Mouse (Mus musculus): Measurements from ENCODE around the gene Apex2. TPM values are rescaled to one million over a fixed set of nuclear protein-coding genes. Genes with fewer than 3 reads are reported as not detected.
A peak's percentile ranks its signal among the peaks of the same experiment; 100 is the strongest.

Gene Apex2
- polyA plus RNA-seq (2014; fragmentation: Nextera tagmentation; extraction: Ambion mirVana): 26.2 and 26.7 TPM in 2 replicates

DNA sequence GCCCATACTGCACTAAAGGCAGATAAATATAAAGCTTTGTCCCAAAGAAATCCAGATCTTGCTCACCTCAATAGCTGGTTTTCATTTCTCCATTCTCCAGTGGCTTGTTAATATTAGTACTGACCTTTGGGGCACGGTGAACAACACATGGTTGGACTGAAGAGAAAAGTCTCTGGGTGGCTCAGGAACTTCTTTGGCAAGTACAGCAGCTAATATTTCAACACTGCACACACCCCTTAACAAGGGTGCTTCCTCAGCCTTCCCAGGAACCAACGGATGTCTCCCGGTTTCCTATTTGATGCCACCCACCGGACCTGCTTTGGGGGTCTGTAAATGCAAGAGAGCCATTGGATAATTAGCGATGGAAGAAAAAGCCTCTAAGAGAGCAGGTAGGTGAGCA lies at the start of gene Apex2:
Gene Apex2 (minus strand): TSS at position 173 of the 400 bp plus-strand sequence.
- ATAC-seq (ENCODE audit: insufficient read depth) (no peak), DNase-seq (no peak)
- no peak for TF ChIP-seq CTCF (IDR thresholded peaks at IDR 0.05; ENCODE audit: low read depth)
- WGBS: 68% methylated on average over 5 of the region's 5 CpGs
- Histone ChIP-seq H3K4me3 (ENCODE audit: low read depth, low read length) (peak within 1 kb of the TSS; percentile 50), H3K9me3 (ENCODE audit: low read depth, low read length) (no peaks in the 10 kb centered on the region), H3K4me1 (ENCODE audit: insufficient read depth) (no peaks in the 10 kb centered on the region), H3K9ac (peak within 1 kb of the TSS; percentile 56; the same call in 1 of the 2 replicates), H3K27ac (ENCODE audit: low read depth) (no peak within 1 kb of the TSS), H3K4me2 (peak within 1 kb of the TSS; percentile 66), H3K36me3 (ENCODE audit: insufficient read depth) (peaks cover 10% of the 10 kb centered on the region; the same call in 1 of the 2 replicates), H3K27me3 (ENCODE audit: insufficient read depth, low read length) (no peaks in the 10 kb centered on the region)

DNA sequence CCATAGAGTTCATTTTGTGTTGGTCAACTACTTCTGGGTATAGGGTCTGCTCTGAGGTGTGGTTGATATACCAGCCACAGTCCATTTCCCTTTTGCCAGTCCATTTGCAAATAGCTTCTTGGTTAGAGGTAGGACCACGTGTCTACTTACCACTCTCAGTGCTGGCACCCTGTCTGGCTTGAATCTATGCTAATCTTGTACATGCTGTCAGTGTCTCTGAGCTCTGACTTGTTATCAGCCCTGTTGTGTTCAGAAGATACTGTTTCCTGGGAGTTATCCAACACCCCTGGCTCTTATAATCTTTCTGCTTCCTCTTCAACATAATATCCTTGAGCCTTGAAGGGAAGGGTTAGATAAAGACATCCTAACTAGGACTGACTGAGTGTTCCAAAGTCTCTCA lies 46.8 kb upstream of the Apex2 start:
- Histone ChIP-seq H3K27ac (ENCODE audit: low read depth) (no peak overlapping the region), H3K36me3 (ENCODE audit: insufficient read depth) (no peaks in the 10 kb centered on the region), H3K9me3 (ENCODE audit: low read depth, low read length) (no peaks in the 10 kb centered on the region), H3K4me3 (ENCODE audit: low read depth, low read length) (no peak overlapping the region), H3K4me2 (no peak overlapping the region), H3K27me3 (ENCODE audit: insufficient read depth, low read length) (no peaks in the 10 kb centered on the region), H3K9ac (no peak overlapping the region), H3K4me1 (ENCODE audit: insufficient read depth) (no peaks in the 10 kb centered on the region)
- no peak for ATAC-seq (ENCODE audit: insufficient read depth)
- no peak for DNase-seq
- 71% methylated on average over 1 of the region's 1 CpGs for WGBS
- TF ChIP-seq CTCF (IDR thresholded peaks at IDR 0.05; ENCODE audit: low read depth): no peak

DNA sequence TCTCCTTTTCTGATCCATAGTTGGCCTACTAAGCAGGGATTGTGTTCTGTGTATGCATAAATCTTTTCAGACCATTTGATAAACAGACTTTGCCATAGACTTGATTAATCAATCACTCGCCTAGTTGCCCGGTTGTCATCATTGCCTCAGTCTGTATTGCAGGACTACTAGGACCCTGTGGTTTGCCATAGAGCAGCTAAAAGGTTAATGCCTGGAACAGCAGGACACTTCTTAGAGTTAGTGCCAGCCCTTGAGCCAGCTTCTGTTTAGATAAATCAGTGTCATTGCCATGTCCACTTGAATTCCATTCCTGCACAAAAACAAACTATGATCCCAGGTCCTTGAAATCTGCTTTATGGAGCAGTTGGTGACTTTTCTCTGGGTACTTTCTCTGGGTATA lies 9.2 kb upstream of the Apex2 start:
- no peak for ATAC-seq (ENCODE audit: insufficient read depth)
- 86% methylated on average over 2 of the region's 2 CpGs for WGBS
- Histone ChIP-seq H3K36me3 (ENCODE audit: insufficient read depth) (no peaks in the 10 kb centered on the region), H3K27ac (ENCODE audit: low read depth) (no peak overlapping the region), H3K4me3 (ENCODE audit: low read depth, low read length) (no peak overlapping the region), H3K27me3 (ENCODE audit: insufficient read depth, low read length) (no peaks in the 10 kb centered on the region), H3K9ac (no peak overlapping the region), H3K4me1 (ENCODE audit: insufficient read depth) (no peaks in the 10 kb centered on the region), H3K4me2 (no peak overlapping the region), H3K9me3 (ENCODE audit: low read depth, low read length) (no peaks in the 10 kb centered on the region)
- TF ChIP-seq CTCF (IDR thresholded peaks at IDR 0.05; ENCODE audit: low read depth): no peak
- no peak for DNase-seq

DNA sequence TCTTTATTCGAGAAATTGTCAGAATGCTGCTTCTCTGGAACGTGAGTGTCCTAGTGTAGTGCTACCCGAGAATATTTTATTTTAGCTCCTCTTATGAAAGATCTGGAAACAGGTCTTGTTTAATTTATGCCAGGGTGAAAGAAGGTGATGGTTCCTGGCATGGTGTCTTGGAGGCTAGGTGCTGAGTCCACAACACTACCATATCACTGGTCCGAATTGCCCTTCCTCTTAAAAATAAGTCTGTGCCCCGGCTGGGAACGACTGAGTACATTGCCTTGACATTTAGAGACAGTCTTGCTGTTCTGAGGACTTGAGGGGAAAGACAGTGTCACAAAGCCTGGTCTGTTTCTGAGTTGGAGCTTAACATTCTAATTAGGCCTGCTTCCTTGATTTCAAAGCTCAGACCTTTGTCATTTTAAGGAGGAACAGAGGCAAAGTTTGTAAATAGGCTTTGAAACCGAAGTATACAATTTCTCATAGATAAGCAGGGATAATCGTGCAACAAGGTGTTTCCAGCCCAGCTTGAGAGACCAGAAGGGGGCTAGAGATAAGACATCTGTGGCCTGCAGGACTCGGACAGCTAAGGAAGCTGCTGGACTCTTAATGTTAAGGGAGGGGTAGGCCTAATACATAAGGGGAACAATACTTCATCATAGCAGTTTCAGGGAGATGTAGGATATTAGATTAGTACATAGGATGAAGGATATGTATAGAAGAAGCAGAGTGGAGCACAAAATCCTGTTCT lies 5.5 kb upstream of the Apex2 start:
- H3K27ac ChIP-seq (ENCODE audit: low read depth): no peak overlapping the region
- no peak for TF ChIP-seq CTCF (IDR thresholded peaks at IDR 0.05; ENCODE audit: low read depth)
- H3K4me2 ChIP-seq: no peak overlapping the region
- ATAC-seq (ENCODE audit: insufficient read depth): no peak
- H3K4me3 ChIP-seq (ENCODE audit: low read depth, low read length): no peak overlapping the region
- no peaks in the 10 kb centered on the region for H3K27me3 ChIP-seq (ENCODE audit: insufficient read depth, low read length)
- WGBS: 70% methylated on average over 9 of the region's 9 CpGs
- DNase-seq: no peak
- H3K4me1 ChIP-seq (ENCODE audit: insufficient read depth): no peaks in the 10 kb centered on the region
- H3K9ac ChIP-seq: no peak overlapping the region
- no peaks in the 10 kb centered on the region for H3K36me3 ChIP-seq (ENCODE audit: insufficient read depth)
- H3K9me3 ChIP-seq (ENCODE audit: low read depth, low read length): no peaks in the 10 kb centered on the region

DNA sequence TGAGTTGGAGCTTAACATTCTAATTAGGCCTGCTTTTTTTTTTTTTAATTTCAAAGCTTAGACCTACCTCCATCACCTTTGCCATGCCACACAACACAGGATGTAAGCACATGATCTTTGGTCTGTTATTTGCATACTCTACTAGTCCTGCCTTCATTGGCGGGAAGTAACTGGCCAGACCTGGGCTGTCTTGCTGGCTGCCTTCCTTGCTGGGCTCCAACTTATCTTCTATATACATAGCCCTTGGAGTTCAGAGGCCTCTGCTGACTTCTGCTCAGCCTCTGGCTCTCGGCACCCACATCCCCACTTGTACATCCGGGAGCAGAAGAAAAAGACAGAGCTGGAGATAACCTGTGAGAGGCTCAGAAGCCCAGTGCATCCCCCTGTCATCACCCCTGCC lies 4.5 kb upstream of the Apex2 start:
- ATAC-seq (ENCODE audit: insufficient read depth): no peak
- TF ChIP-seq CTCF (IDR thresholded peaks at IDR 0.05; ENCODE audit: low read depth): no peak
- no peaks in the 10 kb centered on the region for H3K4me1 ChIP-seq (ENCODE audit: insufficient read depth)
- H3K36me3 ChIP-seq (ENCODE audit: insufficient read depth): no peaks in the 10 kb centered on the region
- H3K27ac ChIP-seq (ENCODE audit: low read depth): no peak overlapping the region
- H3K4me2 ChIP-seq: no peak overlapping the region
- WGBS: 72% methylated on average over 3 of the region's 3 CpGs
- H3K9ac ChIP-seq: no peak overlapping the region
- H3K27me3 ChIP-seq (ENCODE audit: insufficient read depth, low read length): no peaks in the 10 kb centered on the region
- DNase-seq: no peak
- no peak overlapping the region for H3K4me3 ChIP-seq (ENCODE audit: low read depth, low read length)
- no peaks in the 10 kb centered on the region for H3K9me3 ChIP-seq (ENCODE audit: low read depth, low read length)

DNA sequence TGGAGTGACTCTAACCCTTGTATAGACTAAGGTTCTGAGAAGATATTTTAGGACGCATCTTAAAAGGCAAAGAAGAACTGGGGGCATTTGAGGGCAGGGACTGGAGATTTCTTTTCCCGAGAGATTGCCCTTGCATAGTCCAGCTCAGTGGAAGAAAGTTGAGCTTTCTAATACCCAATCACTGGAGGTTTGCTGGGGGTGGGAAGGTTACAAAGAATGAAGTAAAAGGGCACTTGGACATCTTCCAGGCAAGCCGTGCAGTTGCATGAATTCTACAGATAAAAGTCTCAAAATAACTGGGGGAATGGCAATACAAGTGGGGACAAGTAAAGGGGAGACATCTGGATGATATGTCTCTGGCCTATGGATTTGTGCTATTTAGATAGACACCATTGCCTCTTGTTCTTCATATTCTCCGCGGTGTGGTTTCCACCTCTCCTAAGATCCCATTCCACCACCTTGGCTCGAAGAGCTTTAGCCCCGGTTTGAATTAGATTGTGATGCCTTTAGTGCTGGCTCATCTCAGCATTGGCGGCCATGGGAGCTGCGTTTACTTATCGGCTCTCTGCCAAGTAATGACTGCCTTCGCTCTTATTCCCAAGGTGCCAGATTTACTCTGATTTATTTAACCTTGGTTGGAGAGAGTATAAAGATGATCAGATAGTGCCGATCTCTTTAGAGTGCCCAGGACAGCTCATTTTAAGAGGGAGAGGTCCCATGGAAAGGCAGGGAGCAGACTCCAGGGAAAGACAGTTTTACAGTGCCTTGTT lies 3.8 kb upstream of the Apex2 start:
- H3K36me3 ChIP-seq (ENCODE audit: insufficient read depth): no peaks in the 10 kb centered on the region

More for the DNA sequence above, 3.8 kb upstream of the Apex2 start:
- no peaks in the 10 kb centered on the region for H3K9me3 ChIP-seq (ENCODE audit: low read depth, low read length)
- no peaks in the 10 kb centered on the region for H3K27me3 ChIP-seq (ENCODE audit: insufficient read depth, low read length)
- no peak overlapping the region for H3K4me2 ChIP-seq
- ATAC-seq (ENCODE audit: insufficient read depth) (no peak), DNase-seq (no peak)
- 77% methylated on average over 12 of the region's 12 CpGs for WGBS
- no peak for TF ChIP-seq CTCF (IDR thresholded peaks at IDR 0.05; ENCODE audit: low read depth)
- no peak overlapping the region for H3K27ac ChIP-seq (ENCODE audit: low read depth)
- no peaks in the 10 kb centered on the region for H3K4me1 ChIP-seq (ENCODE audit: insufficient read depth)
- H3K4me3 ChIP-seq (ENCODE audit: low read depth, low read length): no peak overlapping the region
- no peak overlapping the region for H3K9ac ChIP-seq
